Mouse (Mus musculus): ENCODE data around the gene Lrch2. TPM values are rescaled to one million over a fixed set of nuclear protein-coding genes. Genes with fewer than 3 reads are reported as not detected.
"Not testable (repeated sequence)": the region's sequence is repeated elsewhere in the genome, so short reads cannot be mapped to it uniquely, and the experiment has no call there.

The Lrch2 gene
- 1.3 TPM for polyA plus RNA-seq (2021)

- CTCF ChIA-PET = no interaction called here
- no peak for TF ChIP-seq CTCF (IDR thresholded peaks at IDR 0.05)
- in situ Hi-C loops (cut with MboI; ENCODE audit: low pct_unique_long_range_greater_than_20kb) = no loop called here
- POLR2A ChIA-PET = no interaction called here
- ATAC-seq (no peak), DNase-seq (ENCODE audit: low read depth, low spot score) (no peak)
- H3K27me3 ChIP-seq = peaks cover 36% of the 10 kb centered on the region
These were observed at the start of gene Lrch2 for GRCm38 (mm10) chrX:147553421-147554201. Gene Lrch2, minus strand, starts transcription at chrX:147554081.

GRCm38 (mm10) chrX:147540934-147541870, 12.7 kb downstream of the Lrch2 start:
- CTCF ChIA-PET = no interaction called here

GRCm38 (mm10) chrX:147538377-147538776, 15.5 kb downstream of the Lrch2 start:
- DNase-seq (ENCODE audit: low read depth, low spot score) (no peak), ATAC-seq (no peak)
- ChIA-PET POLR2A (no interaction called here), CTCF (no interaction called here)
- in situ Hi-C loops (cut with MboI; ENCODE audit: low pct_unique_long_range_greater_than_20kb) = no loop called here
- no peak for TF ChIP-seq CTCF (IDR thresholded peaks at IDR 0.05)
- peaks cover 25% of the 10 kb centered on the region for H3K27me3 ChIP-seq

More at GRCm38 (mm10) chrX:147540934-147541870, 12.7 kb downstream of the Lrch2 start:
- DNase-seq (ENCODE audit: low read depth, low spot score) = no peak
- POLR2A ChIA-PET = no interaction called here
- peaks cover 15% of the 10 kb centered on the region for H3K27me3 ChIP-seq
- no peak for ATAC-seq
- in situ Hi-C loops (cut with MboI; ENCODE audit: low pct_unique_long_range_greater_than_20kb) = no loop called here
- TF ChIP-seq CTCF (IDR thresholded peaks at IDR 0.05) = no peak

- POLR2A ChIA-PET; ATAC-seq; DNase-seq (ENCODE audit: low read depth, low spot score); in situ Hi-C loops (cut with MboI; ENCODE audit: low pct_unique_long_range_greater_than_20kb); CTCF ChIA-PET: not testable (repeated sequence)
- peaks cover 31% of the 10 kb centered on the region for H3K27me3 ChIP-seq
These were observed 16.8 kb downstream of the Lrch2 start for GRCm38 (mm10) chrX:147537117-147537516.

GRCm38 (mm10) chrX:147535616-147536015, 18.3 kb downstream of the Lrch2 start:
- DNase-seq (ENCODE audit: low read depth, low spot score) = no peak
- no peak for TF ChIP-seq CTCF (IDR thresholded peaks at IDR 0.05)
- POLR2A ChIA-PET = no interaction called here
- CTCF ChIA-PET = no interaction called here
- no peak for ATAC-seq
- peaks cover 46% of the 10 kb centered on the region for H3K27me3 ChIP-seq
- in situ Hi-C loops (cut with MboI; ENCODE audit: low pct_unique_long_range_greater_than_20kb) = no loop called here

GRCm38 (mm10) chrX:147531675-147532074, 22.2 kb downstream of the Lrch2 start:
- peaks cover 59% of the 10 kb centered on the region for H3K27me3 ChIP-seq
- ATAC-seq (no peak), DNase-seq (ENCODE audit: low read depth, low spot score) (no peak)
- no peak for TF ChIP-seq CTCF (IDR thresholded peaks at IDR 0.05)
- ChIA-PET CTCF (no interaction called here), POLR2A (no interaction called here)
- in situ Hi-C loops (cut with MboI; ENCODE audit: low pct_unique_long_range_greater_than_20kb) = no loop called here

- DNase-seq (ENCODE audit: low read depth, low spot score) = no peak
- no peak for ATAC-seq
- H3K27me3 ChIP-seq = peaks cover 56% of the 10 kb centered on the region
- in situ Hi-C loops (cut with MboI; ENCODE audit: low pct_unique_long_range_greater_than_20kb) = no loop called here
- ChIA-PET CTCF (no interaction called here), POLR2A (no interaction called here)
- TF ChIP-seq CTCF (IDR thresholded peaks at IDR 0.05) = no peak
These were observed 26.2 kb downstream of the Lrch2 start for GRCm38 (mm10) chrX:147527646-147528172.

GRCm38 (mm10) chrX:147489551-147489950, 64.3 kb downstream of the Lrch2 start:
- CTCF ChIA-PET = interaction anchor here (1.2 kb wide), 1 partner anchor 20 kb away, joined by 3 read pairs; no protein-coding TSS in a partner anchor
- ATAC-seq = no peak
- POLR2A ChIA-PET = no interaction called here
- DNase-seq (ENCODE audit: low read depth, low spot score) = no peak
- TF ChIP-seq CTCF (IDR thresholded peaks at IDR 0.05) = peak; percentile 31
- in situ Hi-C loops (cut with MboI; ENCODE audit: low pct_unique_long_range_greater_than_20kb) = loop anchor here (5.0 kb wide), 1 partner anchor 372 kb away; no protein-coding TSS in a partner anchor
- H3K27me3 ChIP-seq = peaks cover 31% of the 10 kb centered on the region

- H3K27me3 ChIP-seq; ATAC-seq; POLR2A ChIA-PET; CTCF ChIA-PET; in situ Hi-C loops (cut with MboI; ENCODE audit: low pct_unique_long_range_greater_than_20kb); DNase-seq (ENCODE audit: low read depth, low spot score): not testable (repeated sequence)
These were observed 100.3 kb downstream of the Lrch2 start, which contains the start of gene Vmn1r239-ps for GRCm38 (mm10) chrX:147453610-147454009. Gene Vmn1r239-ps, minus strand, starts transcription at chrX:147453710.

GRCm38 (mm10) chrX:147443386-147443785, 110.5 kb downstream of the Lrch2 start:
- in situ Hi-C loops (cut with MboI; ENCODE audit: low pct_unique_long_range_greater_than_20kb) = no loop called here
- H3K27me3 ChIP-seq = peaks cover 5% of the 10 kb centered on the region
- CTCF ChIA-PET = no interaction called here
- POLR2A ChIA-PET = no interaction called here
- TF ChIP-seq CTCF (IDR thresholded peaks at IDR 0.05) = no peak
- DNase-seq (ENCODE audit: low read depth, low spot score) (no peak), ATAC-seq (no peak)

GRCm38 (mm10) chrX:147435400-147435799, 118.5 kb downstream of the Lrch2 start:
- peak; percentile 47 for ATAC-seq
- POLR2A ChIA-PET = no interaction called here
- DNase-seq (ENCODE audit: low read depth, low spot score) = no peak
- peaks cover 5% of the 10 kb centered on the region for H3K27me3 ChIP-seq
- in situ Hi-C loops (cut with MboI; ENCODE audit: low pct_unique_long_range_greater_than_20kb) = no loop called here
- CTCF ChIA-PET = no interaction called here
- TF ChIP-seq CTCF (IDR thresholded peaks at IDR 0.05) = no peak

Data from Patski (cell line).